Mouse (Mus musculus): ENCODE data around the gene Actrt3. TPM values are rescaled to one million over a fixed set of nuclear protein-coding genes. Genes with fewer than 3 reads are reported as not detected.
A peak's percentile ranks its signal among the peaks of the same experiment; 100 is the strongest.

Gene Actrt3
- polyA plus RNA-seq, 1 experiment, result not detected

DNA sequence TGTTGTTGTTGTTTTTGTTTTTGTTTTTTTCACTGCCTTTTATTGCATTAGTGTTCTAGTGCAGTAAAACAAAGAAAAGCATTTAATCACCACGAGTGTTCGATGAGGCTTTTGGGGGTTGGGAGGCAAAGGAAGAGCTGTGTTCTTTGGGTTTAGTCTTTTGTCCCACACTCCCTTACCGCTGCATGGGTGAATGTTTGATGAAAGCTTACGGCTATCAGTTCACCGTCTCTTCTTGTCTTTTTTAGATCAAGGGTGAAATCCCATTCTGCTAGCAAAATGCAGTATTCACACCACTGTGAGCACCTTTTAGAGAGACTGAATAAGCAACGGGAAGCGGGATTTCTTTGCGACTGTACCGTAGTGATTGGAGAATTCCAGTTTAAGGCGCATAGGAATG lies 3.5 kb upstream of the Actrt3 start:
- Histone ChIP-seq H3K27ac (ENCODE audit: insufficient read depth, low read length) (no peak overlapping the region), H3K4me3 (ENCODE audit: insufficient read depth, low read length) (peak overlapping the region; percentile 76), H3K4me1 (ENCODE audit: control insufficient read depth, insufficient read depth, low read length) (no peaks in the 10 kb centered on the region)
- TF ChIP-seq CTCF (IDR thresholded peaks at IDR 0.05; ENCODE audit: borderline replicate concordance, insufficient read depth, low read length) (no peak), POLR2A (IDR thresholded peaks at IDR 0.05; ENCODE audit: low read depth, low read length) (no peak)

DNA sequence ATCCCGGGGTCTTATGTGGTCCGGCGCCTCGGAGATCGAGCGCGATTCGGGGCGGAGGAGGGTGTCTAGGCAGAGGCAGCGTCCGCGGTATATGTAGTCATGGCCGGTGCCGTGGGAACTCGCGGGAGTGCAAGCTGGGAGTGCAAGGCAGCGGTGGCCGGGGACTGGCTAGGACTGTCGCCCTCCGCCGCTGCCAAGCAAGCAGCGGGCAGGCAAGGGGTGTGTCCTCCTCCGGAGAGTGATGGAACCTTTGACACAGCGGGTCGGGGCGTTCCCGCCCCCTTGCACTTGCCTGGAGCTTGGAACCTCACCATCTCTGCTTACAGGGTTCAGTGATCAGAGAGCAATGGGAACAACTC lies 3.0 kb upstream of the Actrt3 start:
- H3K27ac ChIP-seq (ENCODE audit: insufficient read depth, low read length), result peak overlapping the region; percentile 91
- no peak for TF ChIP-seq CTCF (IDR thresholded peaks at IDR 0.05; ENCODE audit: borderline replicate concordance, insufficient read depth, low read length)
- no peak for TF ChIP-seq POLR2A (IDR thresholded peaks at IDR 0.05; ENCODE audit: low read depth, low read length)
- H3K4me1 ChIP-seq (ENCODE audit: control insufficient read depth, insufficient read depth, low read length), result no peaks in the 10 kb centered on the region
- peak overlapping the region; percentile 76 for H3K4me3 ChIP-seq (ENCODE audit: insufficient read depth, low read length)

DNA sequence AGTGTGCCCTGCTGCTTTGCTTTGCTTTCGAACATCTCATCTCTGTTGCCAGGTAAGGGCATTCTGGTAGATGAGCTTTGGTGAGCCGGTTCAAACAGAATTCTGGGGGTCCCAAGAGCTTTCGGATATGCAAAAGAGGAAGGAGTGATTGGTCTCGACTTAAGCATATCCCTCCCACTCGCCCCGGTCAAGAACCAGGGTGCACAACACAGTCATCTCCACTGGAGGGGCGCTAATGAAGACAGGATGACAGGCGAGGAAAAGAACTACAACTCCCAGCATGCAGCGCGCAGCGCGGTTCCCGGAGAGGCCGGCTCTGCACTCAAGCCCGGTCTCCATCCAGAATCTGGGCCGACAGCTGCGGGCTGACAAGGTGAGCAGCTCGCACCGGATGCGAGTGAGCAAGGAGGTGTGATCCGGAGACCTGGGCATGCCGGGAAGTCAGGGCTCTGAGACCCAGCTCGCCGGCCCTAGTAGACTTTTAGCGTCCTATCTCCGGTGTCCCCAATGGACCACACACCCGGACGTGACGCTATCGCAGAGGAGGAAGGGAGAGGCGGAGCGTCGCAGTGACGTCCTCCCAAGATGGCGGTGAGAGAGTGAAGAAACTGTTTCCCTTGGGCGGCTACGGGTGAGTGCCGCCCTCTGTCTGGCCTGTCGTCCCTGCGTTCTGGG lies 2.5 kb upstream of the Actrt3 start, which contains the start of gene Mynn:
Gene Mynn (plus strand): TSS at position 1 of the 675 bp plus-strand sequence.
- Histone ChIP-seq H3K4me1 (ENCODE audit: control insufficient read depth, insufficient read depth, low read length) (no peaks in the 10 kb centered on the region), H3K4me3 (ENCODE audit: insufficient read depth, low read length) (peak within 1 kb of the TSS; percentile 76), H3K27ac (ENCODE audit: insufficient read depth, low read length) (peak within 1 kb of the TSS; percentile 91)
- TF ChIP-seq POLR2A (IDR thresholded peaks at IDR 0.05; ENCODE audit: low read depth, low read length) (peak; percentile 84), CTCF (IDR thresholded peaks at IDR 0.05; ENCODE audit: borderline replicate concordance, insufficient read depth, low read length) (no peak)

DNA sequence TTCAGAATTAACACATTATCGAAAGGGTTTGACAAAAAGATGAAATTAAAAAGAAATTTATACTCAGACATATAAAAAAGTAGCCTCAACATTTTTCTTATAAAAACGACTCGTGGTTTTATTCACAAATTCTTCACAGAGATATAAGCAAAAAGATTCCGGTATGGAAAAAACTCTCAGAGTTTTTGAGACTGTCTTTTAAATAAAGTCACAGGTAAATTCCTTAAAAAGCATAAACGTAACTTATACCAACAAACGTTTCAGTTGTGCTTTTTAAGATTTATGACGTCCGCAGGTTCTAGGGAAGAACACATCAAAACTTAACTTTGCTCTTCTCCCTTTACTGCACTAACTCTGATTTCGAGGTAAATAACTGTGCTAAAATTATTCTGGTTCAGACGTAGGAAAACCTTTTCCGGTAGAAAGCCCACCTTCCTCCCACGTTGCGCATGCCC lies 1.9 kb upstream of the Actrt3 start:
- Histone ChIP-seq H3K4me1 (ENCODE audit: control insufficient read depth, insufficient read depth, low read length) (no peaks in the 10 kb centered on the region), H3K4me3 (ENCODE audit: insufficient read depth, low read length) (peak overlapping the region; percentile 76), H3K27ac (ENCODE audit: insufficient read depth, low read length) (peak overlapping the region; percentile 91)
- TF ChIP-seq POLR2A (IDR thresholded peaks at IDR 0.05; ENCODE audit: low read depth, low read length) (no peak; the same call in 1 of the 2 replicates), CTCF (IDR thresholded peaks at IDR 0.05; ENCODE audit: borderline replicate concordance, insufficient read depth, low read length) (no peak)

DNA sequence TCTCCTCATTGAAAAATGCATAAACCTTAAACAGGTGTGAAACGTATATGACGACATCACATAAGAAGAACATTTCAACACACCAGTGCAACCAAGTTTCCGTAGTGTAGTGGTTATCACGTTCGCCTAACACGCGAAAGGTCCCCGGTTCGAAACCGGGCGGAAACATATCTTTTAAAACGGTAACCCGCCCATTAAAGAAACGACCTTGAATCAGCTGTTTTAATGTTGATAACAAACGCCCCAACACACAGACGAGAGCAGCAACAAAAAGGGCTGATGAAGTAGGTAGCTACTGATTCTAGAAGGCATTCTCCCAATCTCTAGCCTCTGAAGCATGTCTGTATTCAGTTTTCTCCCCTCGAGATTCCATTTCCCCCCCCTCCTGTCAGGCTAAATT lies 1.4 kb upstream of the Actrt3 start:
- no peak overlapping the region; the same call in 1 of the 2 replicates for H3K27ac ChIP-seq (ENCODE audit: insufficient read depth, low read length)
- no peaks in the 10 kb centered on the region for H3K4me1 ChIP-seq (ENCODE audit: control insufficient read depth, insufficient read depth, low read length)
- peak overlapping the region; percentile 66 for H3K4me3 ChIP-seq (ENCODE audit: insufficient read depth, low read length)
- TF ChIP-seq CTCF (IDR thresholded peaks at IDR 0.05; ENCODE audit: borderline replicate concordance, insufficient read depth, low read length) (no peak), POLR2A (IDR thresholded peaks at IDR 0.05; ENCODE audit: low read depth, low read length) (0 out of 2 replicates have a peak, but pooled peaks have one; percentile 21)

DNA sequence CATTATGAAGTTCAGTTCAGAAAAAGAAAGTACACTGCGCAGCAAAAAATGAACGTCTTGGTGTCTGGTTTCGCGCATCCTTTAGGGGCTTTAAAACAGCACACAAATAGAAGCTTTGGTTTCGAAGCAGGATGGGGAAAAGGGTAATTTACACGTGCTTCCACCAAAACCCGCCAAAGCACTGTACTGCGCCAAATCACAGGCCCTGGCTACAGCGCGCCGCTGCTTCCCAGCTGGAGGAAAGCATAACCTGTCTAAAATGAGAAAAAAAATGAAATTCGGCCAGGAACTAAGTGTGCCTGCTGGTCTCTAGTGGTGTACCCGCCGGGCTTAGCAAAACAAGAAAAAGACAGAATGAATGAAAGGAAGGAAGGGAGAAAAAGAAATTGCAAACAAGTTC lies 978 bp upstream of the Actrt3 start:
- Histone ChIP-seq H3K27ac (ENCODE audit: insufficient read depth, low read length) (no peak overlapping the region), H3K4me3 (ENCODE audit: insufficient read depth, low read length) (peak overlapping the region; percentile 66), H3K4me1 (ENCODE audit: control insufficient read depth, insufficient read depth, low read length) (no peaks in the 10 kb centered on the region)
- TF ChIP-seq CTCF (IDR thresholded peaks at IDR 0.05; ENCODE audit: borderline replicate concordance, insufficient read depth, low read length), result no peak
- no peak for TF ChIP-seq POLR2A (IDR thresholded peaks at IDR 0.05; ENCODE audit: low read depth, low read length)

DNA sequence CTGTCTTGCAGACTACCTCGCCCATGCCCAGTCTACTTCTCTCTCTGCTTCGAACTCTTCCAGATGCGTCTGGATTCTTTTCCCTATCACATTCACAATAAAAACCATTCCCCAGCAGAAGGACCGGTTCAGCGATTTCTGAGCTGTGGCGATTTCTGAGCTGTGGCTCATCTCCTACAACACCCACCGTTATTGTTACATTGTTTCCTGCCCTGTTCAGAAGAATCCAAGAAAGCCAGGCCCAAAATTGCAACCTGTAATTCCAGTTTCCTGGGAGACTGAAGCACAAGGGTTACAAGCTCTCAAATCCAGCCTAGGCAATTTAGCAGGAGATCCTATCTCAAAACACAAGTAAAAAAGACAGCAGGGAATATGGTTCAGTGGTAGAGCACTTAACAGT lies 2.5 kb downstream of the Actrt3 start:
- Histone ChIP-seq H3K4me1 (ENCODE audit: control insufficient read depth, insufficient read depth, low read length) (no peaks in the 10 kb centered on the region), H3K27ac (ENCODE audit: insufficient read depth, low read length) (no peak overlapping the region), H3K4me3 (ENCODE audit: insufficient read depth, low read length) (no peak overlapping the region)
- TF ChIP-seq POLR2A (IDR thresholded peaks at IDR 0.05; ENCODE audit: low read depth, low read length), result no peak
- no peak for TF ChIP-seq CTCF (IDR thresholded peaks at IDR 0.05; ENCODE audit: borderline replicate concordance, insufficient read depth, low read length)

DNA sequence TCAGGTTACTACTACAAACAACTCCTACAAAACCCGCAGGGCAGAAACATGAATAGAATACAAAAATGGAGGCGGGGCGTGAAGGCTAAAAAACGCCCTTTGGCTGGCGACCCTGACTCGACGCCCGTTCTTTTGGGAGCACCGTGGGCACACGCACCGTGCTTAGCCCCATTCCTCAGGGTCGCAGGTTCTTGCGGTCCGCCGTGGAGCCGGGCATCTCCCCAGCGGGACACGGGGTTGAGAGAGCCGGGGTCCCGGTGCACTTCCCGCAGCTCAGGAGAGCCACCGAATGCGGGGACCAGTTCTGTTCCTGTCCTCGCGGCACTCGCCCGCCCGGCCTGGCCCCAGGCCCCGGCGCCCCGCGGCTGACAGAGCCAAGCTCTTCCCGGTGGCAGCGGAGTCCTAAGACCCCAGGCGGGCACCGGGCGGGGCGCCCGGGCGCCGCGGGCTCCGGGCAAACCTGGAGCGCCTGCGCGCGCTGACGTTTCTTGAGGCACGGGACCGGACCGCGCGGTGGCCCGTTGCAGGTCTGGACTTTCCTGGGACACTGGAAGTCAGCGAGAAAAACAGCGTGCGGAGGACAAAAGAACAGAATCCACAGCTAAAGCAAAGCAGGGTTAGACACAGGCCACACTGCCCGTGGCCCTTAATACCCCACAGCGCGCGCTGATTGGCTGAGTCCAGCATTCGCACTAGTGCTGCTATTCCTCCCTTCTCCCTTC lies 4.5 kb downstream of the Actrt3 start:
- Histone ChIP-seq H3K4me1 (ENCODE audit: control insufficient read depth, insufficient read depth, low read length) (no peaks in the 10 kb centered on the region), H3K4me3 (ENCODE audit: insufficient read depth, low read length) (peak overlapping the region; percentile 53), H3K27ac (ENCODE audit: insufficient read depth, low read length) (no peak overlapping the region)
- TF ChIP-seq CTCF (IDR thresholded peaks at IDR 0.05; ENCODE audit: borderline replicate concordance, insufficient read depth, low read length), result no peak
- peak; percentile 63 for TF ChIP-seq POLR2A (IDR thresholded peaks at IDR 0.05; ENCODE audit: low read depth, low read length)

DNA sequence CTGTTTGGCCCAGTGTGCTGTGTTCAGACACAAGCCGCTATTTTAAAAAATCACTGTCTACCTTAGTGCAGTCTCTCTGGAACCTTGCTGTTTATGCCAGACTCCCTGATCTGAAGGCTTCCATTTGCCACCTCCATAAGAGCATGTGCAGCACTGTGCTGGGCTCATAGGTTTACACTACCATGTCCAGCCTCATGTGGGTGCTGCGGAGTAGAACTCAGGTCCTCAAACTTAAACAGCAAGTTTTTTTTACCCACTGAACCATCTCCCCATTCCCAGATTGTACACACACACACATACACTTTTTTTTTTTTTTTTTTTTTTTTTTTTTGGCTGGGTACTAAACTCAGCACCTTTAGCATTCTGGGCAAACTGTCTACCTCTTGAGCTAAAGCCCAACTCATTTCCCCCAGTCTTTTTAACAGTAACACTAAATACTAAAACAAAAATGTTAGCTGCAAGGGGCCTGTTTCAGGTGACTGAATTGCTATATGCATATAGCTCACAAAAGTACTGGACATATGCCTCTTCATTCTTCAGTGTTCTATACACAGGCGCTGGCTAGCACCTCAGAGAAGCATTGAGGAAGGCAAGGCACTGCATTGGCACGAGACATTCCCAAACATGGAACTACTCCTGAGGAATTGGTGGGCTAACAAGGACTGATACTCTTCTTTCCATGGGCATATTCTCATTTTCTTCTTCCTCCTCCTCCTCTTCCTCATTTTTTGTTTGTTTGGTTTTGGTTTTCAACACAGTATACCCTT lies 5.8 kb downstream of the Actrt3 start:
- H3K4me3 ChIP-seq (ENCODE audit: insufficient read depth, low read length), result no peak overlapping the region
- no peak overlapping the region for H3K27ac ChIP-seq (ENCODE audit: insufficient read depth, low read length)
- TF ChIP-seq POLR2A (IDR thresholded peaks at IDR 0.05; ENCODE audit: low read depth, low read length) (no peak), CTCF (IDR thresholded peaks at IDR 0.05; ENCODE audit: borderline replicate concordance, insufficient read depth, low read length) (no peak)
- H3K4me1 ChIP-seq (ENCODE audit: control insufficient read depth, insufficient read depth, low read length), result no peaks in the 10 kb centered on the region

Measured in embryonic fibroblast, embryonic 13.5 days (primary cell).